Mouse (Mus musculus) Muller cell, postnatal 12 days (primary cell): ENCODE results near the gene Sh3tc1.

Source experiments
- DNase-seq: peaks from one replicate; pipeline ENCODE4 v3.0.0-alpha.2; 2015; ENCODE audit errors: inconsistent ontology term

The Sh3tc1 gene

GRCm38 (mm10) chr5:35739536-35740278, at the start of gene Sh3tc1:
Gene Sh3tc1, minus strand, starts transcription at chr5:35739987.
- peak; percentile 24 for DNase-seq

GRCm38 (mm10) chr5:35788719-35789118, 48.9 kb upstream of the Sh3tc1 start:
- DNase-seq, result no peak

- no peak for DNase-seq
Measured at GRCm38 (mm10) chr5:35787847-35788246, 48.1 kb upstream of the Sh3tc1 start.

GRCm38 (mm10) chr5:35785853-35786252, 46.1 kb upstream of the Sh3tc1 start:
- DNase-seq, result no peak

- no peak for DNase-seq
Measured at GRCm38 (mm10) chr5:35782648-35783180, 42.9 kb upstream of the Sh3tc1 start.

- no peak for DNase-seq
Measured at GRCm38 (mm10) chr5:35781116-35781515, 41.3 kb upstream of the Sh3tc1 start.

GRCm38 (mm10) chr5:35774137-35774424, 34.3 kb upstream of the Sh3tc1 start:
- DNase-seq, result no peak

GRCm38 (mm10) chr5:35773274-35774136, 33.7 kb upstream of the Sh3tc1 start:
- peak; percentile 65 for DNase-seq

- no peak for DNase-seq
Measured at GRCm38 (mm10) chr5:35770891-35771663, 31.3 kb upstream of the Sh3tc1 start.

- DNase-seq, result no peak
Measured at GRCm38 (mm10) chr5:35770246-35770645, 30.5 kb upstream of the Sh3tc1 start.

GRCm38 (mm10) chr5:35768997-35769396, 29.2 kb upstream of the Sh3tc1 start:
- DNase-seq, result no peak

GRCm38 (mm10) chr5:35768525-35768924, 28.7 kb upstream of the Sh3tc1 start:
- DNase-seq, result no peak

GRCm38 (mm10) chr5:35765909-35766308, 26.1 kb upstream of the Sh3tc1 start:
- DNase-seq, result no peak

GRCm38 (mm10) chr5:35762850-35763249, 23.1 kb upstream of the Sh3tc1 start:
- DNase-seq, result no peak

- no peak for DNase-seq
Measured at GRCm38 (mm10) chr5:35762388-35762787, 22.6 kb upstream of the Sh3tc1 start.

- no peak for DNase-seq
Measured at GRCm38 (mm10) chr5:35761323-35761722, 21.5 kb upstream of the Sh3tc1 start.

GRCm38 (mm10) chr5:35758081-35759053, 18.6 kb upstream of the Sh3tc1 start:
- DNase-seq, result no peak

- DNase-seq, result peak; percentile 97
Measured at GRCm38 (mm10) chr5:35757639-35758001, 17.8 kb upstream of the Sh3tc1 start, which contains the start of gene Ablim2. Gene Ablim2, plus strand, starts transcription at chr5:35757880.

- DNase-seq, result peak; percentile 26
Measured at GRCm38 (mm10) chr5:35756997-35757638, 17.3 kb upstream of the Sh3tc1 start.

- no peak for DNase-seq
Measured at GRCm38 (mm10) chr5:35756020-35756419, 16.2 kb upstream of the Sh3tc1 start.
